Mouse (Mus musculus) midbrain, embryonic 11.5 days (tissue): ENCODE measurements at regions not wholly inside any gene's neighbourhood (a gene's known extent, or its start where the extent isn't known, plus 50 kb on each side); places are given as distances from the start of the nearest gene placed in this dataset.
A peak's percentile ranks its signal among the peaks of the same experiment; 100 is the strongest.

ENCODE experiments used
- ATAC-seq: fragments of 200-750 bp; cut with Nextera tagmentation; 2 replicates; pipeline ENCODE4 v1.8.0; 2017; ENCODE audit warnings: moderate TSS enrichment, moderate library complexity; ENCODE audit not compliant: low FRiP score
- DNase-seq: peaks from one replicate; pipeline ENCODE4 v3.0.0; 2015; ENCODE audit warnings: low spot score; ENCODE audit errors: missing footprints
- H3K27ac ChIP-seq: fragments of 300-500 bp; sonication (generic); 2 replicates; pipeline ENCODE4 v1.5.1; 2014; ENCODE audit warnings: low read depth, low read length
- H3K27me3 ChIP-seq: fragments of 300-500 bp; sonication (generic); 2 replicates; pipeline ENCODE4 v1.6.1; 2014; ENCODE audit warnings: mild to moderate bottlenecking, low read length, moderate library complexity, mixed read lengths; ENCODE audit not compliant: control insufficient read depth, insufficient read depth
- H3K36me3 ChIP-seq: fragments of 300-500 bp; sonication (generic); 2 replicates; pipeline ENCODE4 v1.6.1; 2014; ENCODE audit warnings: mild to moderate bottlenecking, low read length, moderate library complexity, mixed read lengths; ENCODE audit not compliant: control insufficient read depth, insufficient read depth
- H3K4me1 ChIP-seq: fragments of 300-500 bp; sonication (generic); 2 replicates; pipeline ENCODE4 v1.6.1; 2014; ENCODE audit warnings: low read length; ENCODE audit not compliant: control insufficient read depth, insufficient read depth
- H3K4me2 ChIP-seq: fragments of 300-500 bp; sonication (generic); 2 replicates; pipeline ENCODE4 v1.6.1; 2014; ENCODE audit warnings: mild to moderate bottlenecking, moderate library complexity
- H3K4me3 ChIP-seq: fragments of 300-500 bp; sonication (generic); 2 replicates; pipeline ENCODE4 v1.5.1; 2014; ENCODE audit warnings: low read depth, low read length
- H3K9ac ChIP-seq: fragments of 300-500 bp; sonication (generic); 2 replicates; pipeline ENCODE4 v1.6.1; 2014; ENCODE audit warnings: low read length
- H3K9me3 ChIP-seq: fragments of 300-500 bp; sonication (generic); 2 replicates; pipeline ENCODE4 v1.6.1; 2016; ENCODE audit warnings: low read length; ENCODE audit not compliant: control insufficient read depth
- WGBS: fragments of 180-500 bp; shearing (Covaris S2); extraction: QIAGEN DNeasy Blood & Tissue Kit; methylation state at CpG from one replicate; pipeline ENCODE4 v1.1.7; 2014; 5-methylcytosine and 5-hydroxymethylcytosine counted together

DNA sequence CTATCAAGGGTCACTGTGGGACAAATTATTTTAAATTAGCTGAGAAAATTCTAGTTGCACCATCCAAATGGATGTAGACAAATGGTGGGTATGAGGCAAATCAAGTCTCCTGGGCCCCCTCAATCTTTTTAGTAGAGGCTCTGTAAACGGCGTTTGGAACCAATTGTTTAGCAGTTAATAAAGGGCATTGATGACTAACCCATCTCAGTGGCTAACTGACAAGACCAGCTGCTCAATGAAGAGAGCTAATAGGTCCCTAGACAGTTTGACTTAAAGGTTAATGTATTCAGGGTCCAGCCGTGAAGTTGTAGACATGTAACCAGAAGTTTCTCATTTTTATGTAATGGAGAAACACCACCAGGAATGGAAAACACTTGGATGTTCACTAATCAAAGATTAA is 332.6 kb upstream of the Gm21961 start:
- ATAC-seq (0 out of 2 replicates have a peak, but pooled peaks have one; percentile 38), DNase-seq (no peak)
- no peak overlapping the region for H3K27ac ChIP-seq

DNA sequence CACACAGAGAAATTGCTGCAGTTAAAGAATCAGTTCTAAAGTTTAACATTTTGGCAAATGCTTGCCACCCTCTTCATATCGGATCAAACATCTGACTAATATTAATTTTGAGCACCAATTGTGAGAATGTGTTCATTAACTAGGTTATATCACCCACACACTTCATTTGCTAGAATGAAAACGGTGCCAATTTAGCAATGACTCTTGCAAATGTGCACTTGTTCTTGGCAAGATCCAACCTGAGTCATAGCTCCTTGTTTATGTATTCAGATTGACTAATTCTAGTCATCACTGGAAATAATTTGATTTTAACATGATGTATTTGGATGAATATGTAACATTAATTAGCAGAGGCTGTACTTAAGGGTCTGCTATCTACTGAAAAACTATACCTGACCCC is 327.8 kb upstream of the Gm21961 start:
- WGBS, result 88% methylated on average over 2 of the region's 2 CpGs
- DNase-seq, result no peak
- Histone ChIP-seq H3K36me3 (no peaks in the 10 kb centered on the region), H3K4me2 (no peak overlapping the region), H3K27ac (no peak overlapping the region), H3K4me1 (no peaks in the 10 kb centered on the region), H3K9ac (no peak overlapping the region), H3K9me3 (no peaks in the 10 kb centered on the region), H3K27me3 (no peaks in the 10 kb centered on the region), H3K4me3 (no peak overlapping the region)
- no peak for ATAC-seq

More for the DNA sequence above, 332.6 kb upstream of the Gm21961 start:
- no peak overlapping the region for H3K4me3 ChIP-seq
- WGBS, result 76% methylated on average over 3 of the region's 3 CpGs
- no peaks in the 10 kb centered on the region for H3K9me3 ChIP-seq
- H3K36me3 ChIP-seq, result no peaks in the 10 kb centered on the region
- no peak overlapping the region for H3K4me2 ChIP-seq
- H3K9ac ChIP-seq, result no peak overlapping the region
- H3K4me1 ChIP-seq, result no peaks in the 10 kb centered on the region
- H3K27me3 ChIP-seq, result no peaks in the 10 kb centered on the region

- Histone ChIP-seq H3K9ac (no peak overlapping the region), H3K4me3 (no peak overlapping the region), H3K4me2 (no peak overlapping the region), H3K27ac (no peak overlapping the region), H3K36me3 (no peaks in the 10 kb centered on the region), H3K4me1 (no peaks in the 10 kb centered on the region), H3K9me3 (no peaks in the 10 kb centered on the region), H3K27me3 (no peaks in the 10 kb centered on the region)
- 95% methylated on average over 2 of the region's 2 CpGs for WGBS
- no peak for ATAC-seq
- DNase-seq, result no peak
These were observed 319.4 kb upstream of the Gm21961 start for GRCm38 (mm10) chr15:65334076-65334475.

- WGBS, result 62% methylated on average over 6 of the region's 6 CpGs
- ATAC-seq (no peak), DNase-seq (no peak)
- no peaks in the 10 kb centered on the region for H3K36me3 ChIP-seq
- H3K4me1 ChIP-seq, result no peaks in the 10 kb centered on the region
- H3K4me3 ChIP-seq, result no peak overlapping the region
- H3K9ac ChIP-seq, result no peak overlapping the region
- no peaks in the 10 kb centered on the region for H3K27me3 ChIP-seq
- H3K9me3 ChIP-seq, result no peaks in the 10 kb centered on the region
- no peak overlapping the region for H3K4me2 ChIP-seq
- H3K27ac ChIP-seq, result no peak overlapping the region
These were observed 293.4 kb upstream of the Gm21961 start for GRCm38 (mm10) chr15:65308066-65308465.

- no peaks in the 10 kb centered on the region for H3K4me1 ChIP-seq
- ATAC-seq (no peak), DNase-seq (no peak)
- H3K27me3 ChIP-seq, result no peaks in the 10 kb centered on the region
- no peak overlapping the region for H3K4me3 ChIP-seq
- no peaks in the 10 kb centered on the region for H3K9me3 ChIP-seq
- H3K9ac ChIP-seq, result no peak overlapping the region
- H3K27ac ChIP-seq, result no peak overlapping the region
- no peak overlapping the region for H3K4me2 ChIP-seq
- H3K36me3 ChIP-seq, result no peaks in the 10 kb centered on the region
These were observed 244.1 kb upstream of the Gm21961 start for GRCm38 (mm10) chr15:65258816-65259215.

DNA sequence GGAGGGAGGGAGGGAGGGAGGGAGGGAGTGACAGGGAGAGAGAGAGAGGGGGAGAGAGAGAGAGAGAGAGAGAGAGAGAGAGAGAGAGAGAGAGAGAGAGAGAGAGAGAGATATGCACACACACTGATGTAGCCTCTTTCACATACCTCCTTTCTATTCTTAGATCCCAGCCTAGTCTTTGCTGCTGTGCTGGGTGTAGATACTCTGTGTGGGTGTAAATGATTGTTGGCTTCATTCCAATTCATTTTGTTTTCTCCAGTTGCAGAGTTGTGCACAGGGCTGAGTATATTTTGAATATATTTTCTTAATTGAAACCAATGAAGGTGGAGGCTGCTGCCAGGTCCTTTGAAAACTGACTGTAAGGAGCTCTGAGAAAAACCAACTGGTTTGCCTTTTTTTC is 207.8 kb upstream of the Gm21961 start:
- Histone ChIP-seq H3K4me3 (no peak overlapping the region), H3K9ac (no peak overlapping the region), H3K36me3 (no peaks in the 10 kb centered on the region), H3K27ac (no peak overlapping the region), H3K9me3 (no peaks in the 10 kb centered on the region), H3K4me2 (no peak overlapping the region), H3K27me3 (no peaks in the 10 kb centered on the region), H3K4me1 (no peaks in the 10 kb centered on the region)
- ATAC-seq (no peak), DNase-seq (no peak)

GRCm38 (mm10) chr15:65217908-65218307 is 203.2 kb upstream of the Gm21961 start:
- no peak overlapping the region for H3K4me3 ChIP-seq
- no peak overlapping the region for H3K4me2 ChIP-seq
- no peaks in the 10 kb centered on the region for H3K27me3 ChIP-seq
- H3K36me3 ChIP-seq, result no peaks in the 10 kb centered on the region
- 88% methylated on average over 2 of the region's 2 CpGs for WGBS
- DNase-seq (no peak), ATAC-seq (no peak)
- H3K9me3 ChIP-seq, result no peaks in the 10 kb centered on the region; the same call in 1 of the 2 replicates
- no peaks in the 10 kb centered on the region for H3K4me1 ChIP-seq
- H3K27ac ChIP-seq, result no peak overlapping the region
- H3K9ac ChIP-seq, result no peak overlapping the region

DNA sequence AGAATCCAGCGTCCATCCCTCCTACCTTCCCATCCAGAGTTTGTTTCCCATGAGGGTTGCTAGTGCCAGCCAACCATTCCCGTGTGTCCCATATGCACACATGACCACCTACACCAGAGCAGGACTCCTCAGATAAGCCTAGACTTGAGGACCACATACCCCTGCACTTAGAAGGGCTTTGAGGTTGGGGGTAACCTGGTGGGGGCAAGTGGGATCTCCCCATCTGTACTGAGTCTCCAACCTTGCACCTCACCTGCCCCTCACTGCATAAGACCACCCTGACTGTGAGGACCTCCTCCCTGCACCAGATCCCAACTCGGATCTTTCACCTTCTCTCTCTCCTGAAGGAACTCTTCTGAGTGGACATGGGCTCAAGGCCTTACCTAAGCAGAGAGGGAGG is 181.6 kb upstream of the Gm21961 start:
- Histone ChIP-seq H3K9me3 (no peaks in the 10 kb centered on the region), H3K27ac (no peak overlapping the region), H3K4me2 (no peak overlapping the region), H3K4me3 (no peak overlapping the region), H3K27me3 (no peaks in the 10 kb centered on the region), H3K4me1 (no peaks in the 10 kb centered on the region), H3K36me3 (no peaks in the 10 kb centered on the region), H3K9ac (no peak overlapping the region)
- ATAC-seq, result no peak; the same call in 1 of the 2 replicates
- DNase-seq, result no peak
- 80% methylated on average over 3 of the region's 3 CpGs for WGBS

DNA sequence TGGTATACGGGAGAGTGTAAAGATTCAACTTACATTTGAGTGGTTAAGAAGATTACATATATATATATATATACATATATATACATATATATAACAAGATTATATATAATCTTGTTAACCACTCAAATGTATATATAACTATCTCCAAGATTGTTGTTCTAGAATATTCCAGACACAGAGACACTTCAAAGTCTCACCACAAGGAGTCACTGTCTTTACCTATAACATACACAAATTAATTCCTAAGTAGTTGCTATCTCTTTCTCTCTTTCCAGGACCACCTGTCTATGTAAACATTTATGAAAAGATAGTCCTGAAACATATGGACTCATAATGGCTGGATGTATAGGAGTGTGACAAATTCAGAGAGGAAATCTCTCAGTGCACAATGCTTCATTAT is 178.9 kb upstream of the Gm21961 start:
- Histone ChIP-seq H3K27me3 (no peaks in the 10 kb centered on the region), H3K36me3 (no peaks in the 10 kb centered on the region), H3K9me3 (no peaks in the 10 kb centered on the region), H3K9ac (no peak overlapping the region), H3K4me3 (no peak overlapping the region), H3K4me1 (no peaks in the 10 kb centered on the region), H3K4me2 (no peak overlapping the region), H3K27ac (no peak overlapping the region)
- DNase-seq, result no peak
- no peak for ATAC-seq
- WGBS, result 97% methylated on average over 1 of the region's 1 CpGs
